Mouse (Mus musculus) layer of hippocampus, adult 2 months (tissue): ENCODE measurements around the gene Meis2. TPM values are rescaled to one million over a fixed set of nuclear protein-coding genes. Genes with fewer than 3 reads are reported as not detected.
A peak's percentile ranks its signal among the peaks of the same experiment; 100 is the strongest.

Experiments used
- DNase-seq, 2 experiments: peaks; one replicate each; pipeline ENCODE4 v3.0.0; 2022; ENCODE audit warnings: low spot score in 2 of 2
- H3K27ac ChIP-seq: fragments of 200-600 bp; 2 replicates; pipeline ENCODE4 v1.8.1; 2022
- H3K4me3 ChIP-seq: fragments of 200-600 bp; 2 replicates; pipeline ENCODE4 v1.8.1; 2022; ENCODE audit warnings: mild to moderate bottlenecking
- CTCF ChIP-seq: fragments of 200-600 bp; conservative IDR thresholded peaks from 2 replicates; pipeline ENCODE4 v1.8.1; 2022; ENCODE audit warnings: antibody characterized with exemption, mild to moderate bottlenecking, moderate library complexity
- total RNA-seq, 2 experiments: library from RNA; stranded (reverse); gene quantifications; 2 replicates each; pipeline ENCODE4 v1.2.3; 2021

The Meis2 gene
- total RNA-seq, 2 experiments from 2014 or later = 43.2 to 45.9 TPM

DNA sequence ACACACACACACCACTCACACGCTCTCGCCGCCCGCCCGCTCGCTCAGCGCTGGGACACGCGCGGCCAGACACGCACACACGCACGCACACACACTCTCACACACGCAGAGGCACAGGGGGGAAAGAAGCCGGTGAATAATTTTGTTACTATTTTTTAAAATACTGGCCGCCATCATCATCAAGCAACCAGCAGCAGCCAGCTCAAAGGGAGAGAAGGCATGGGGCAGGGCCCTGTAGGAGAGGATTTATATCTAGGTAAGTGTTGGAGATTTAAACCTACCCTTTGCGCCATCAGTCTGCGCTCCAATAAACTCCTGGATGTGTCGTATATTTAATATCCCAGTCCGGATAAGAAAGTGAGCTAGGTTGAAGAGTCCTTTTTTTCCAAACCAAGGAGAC, 1.1 kb downstream of the Meis2 start:
- Histone ChIP-seq H3K27ac (peak overlapping the region; percentile 61; the same call in 1 of the 2 replicates), H3K4me3 (peak overlapping the region; percentile 64)
- no peak for DNase-seq
- no peak for TF ChIP-seq CTCF

DNA sequence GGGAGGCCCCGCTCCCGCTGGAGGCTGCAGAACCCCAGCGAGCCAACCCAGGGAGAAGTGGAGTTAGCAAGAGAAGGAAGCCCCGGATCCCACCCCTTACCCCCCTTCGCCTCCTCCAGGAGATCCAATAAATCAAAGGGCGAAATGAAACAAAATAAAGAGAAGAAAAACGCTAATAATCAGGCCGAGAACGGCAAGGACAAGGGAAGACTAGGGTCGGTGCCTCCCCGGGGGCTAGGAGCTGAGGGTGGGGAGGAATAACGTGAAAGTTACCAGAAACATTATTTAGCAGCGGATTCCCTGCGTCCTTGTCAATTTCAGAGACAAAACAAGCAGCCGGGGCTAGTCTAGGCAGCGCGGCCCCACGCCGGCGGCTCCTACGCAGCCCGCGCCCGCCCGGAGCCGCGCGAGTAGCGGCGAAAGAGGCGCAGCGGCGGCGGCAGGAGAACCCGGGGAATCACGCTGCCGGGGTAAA, 1.8 kb downstream of the Meis2 start:
- Histone ChIP-seq H3K27ac (peak overlapping the region; percentile 91), H3K4me3 (peak overlapping the region; percentile 62)
- DNase-seq = no peak
- TF ChIP-seq CTCF = no peak; the same call in 1 of the 2 replicates

DNA sequence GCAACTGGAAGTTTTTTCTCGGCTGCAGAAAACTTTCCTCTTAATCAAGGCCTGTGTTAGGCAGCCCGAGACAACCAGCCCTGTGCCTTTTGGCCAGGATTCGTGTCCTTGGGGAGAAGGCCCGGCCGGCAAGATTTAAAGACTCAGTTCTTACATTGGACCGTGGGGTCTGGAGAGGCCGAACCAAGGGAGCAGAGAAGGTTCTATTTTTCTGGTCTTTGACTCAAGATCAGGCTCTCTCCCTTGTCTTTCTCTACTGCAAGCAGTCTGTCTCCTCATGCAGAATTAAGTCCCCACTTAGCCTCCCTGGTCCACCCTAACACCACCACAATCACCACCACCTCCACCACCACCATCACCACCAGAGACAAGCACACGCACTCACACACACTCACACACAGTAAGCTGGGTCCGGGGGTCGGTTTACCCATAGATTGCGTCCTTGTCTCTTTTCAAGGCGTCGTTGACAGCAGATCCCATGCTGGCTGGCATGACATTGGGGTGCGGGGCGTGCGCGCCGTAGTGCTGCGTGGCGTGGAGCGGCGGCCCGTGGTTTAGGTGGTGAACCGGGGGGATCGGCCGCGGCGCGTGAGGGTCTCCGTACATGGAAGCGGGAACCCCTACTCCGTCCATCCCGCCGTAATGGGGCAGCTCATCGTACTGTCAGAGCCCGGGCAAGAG, 2.7 kb downstream of the Meis2 start:
- Histone ChIP-seq H3K4me3 (peak overlapping the region; percentile 62), H3K27ac (peak overlapping the region; percentile 91)
- DNase-seq = no peak
- no peak for TF ChIP-seq CTCF

DNA sequence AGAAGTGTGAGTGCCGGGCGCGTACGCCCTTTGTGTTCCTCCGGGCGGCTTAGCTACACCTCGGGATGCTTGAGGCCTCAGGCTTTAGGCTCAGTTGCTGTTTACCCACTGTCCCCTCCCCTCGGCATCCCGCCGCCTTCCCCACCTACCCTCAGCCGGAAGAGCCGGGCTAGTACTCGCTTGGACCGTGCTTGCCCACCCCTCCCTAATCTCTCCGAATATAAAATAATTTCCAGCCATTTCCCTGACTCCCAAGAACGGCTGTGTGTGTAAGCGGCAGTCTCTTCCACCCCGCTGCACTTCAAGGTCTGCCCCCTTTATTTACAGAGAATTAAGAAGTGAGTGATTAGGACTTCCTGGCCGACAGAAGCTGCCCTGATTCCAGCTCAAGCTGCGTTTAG, 3.4 kb downstream of the Meis2 start:
- Histone ChIP-seq H3K4me3 (peak overlapping the region; percentile 62), H3K27ac (peak overlapping the region; percentile 91; the same call in 1 of the 2 replicates)
- no peak for DNase-seq
- TF ChIP-seq CTCF = no peak

DNA sequence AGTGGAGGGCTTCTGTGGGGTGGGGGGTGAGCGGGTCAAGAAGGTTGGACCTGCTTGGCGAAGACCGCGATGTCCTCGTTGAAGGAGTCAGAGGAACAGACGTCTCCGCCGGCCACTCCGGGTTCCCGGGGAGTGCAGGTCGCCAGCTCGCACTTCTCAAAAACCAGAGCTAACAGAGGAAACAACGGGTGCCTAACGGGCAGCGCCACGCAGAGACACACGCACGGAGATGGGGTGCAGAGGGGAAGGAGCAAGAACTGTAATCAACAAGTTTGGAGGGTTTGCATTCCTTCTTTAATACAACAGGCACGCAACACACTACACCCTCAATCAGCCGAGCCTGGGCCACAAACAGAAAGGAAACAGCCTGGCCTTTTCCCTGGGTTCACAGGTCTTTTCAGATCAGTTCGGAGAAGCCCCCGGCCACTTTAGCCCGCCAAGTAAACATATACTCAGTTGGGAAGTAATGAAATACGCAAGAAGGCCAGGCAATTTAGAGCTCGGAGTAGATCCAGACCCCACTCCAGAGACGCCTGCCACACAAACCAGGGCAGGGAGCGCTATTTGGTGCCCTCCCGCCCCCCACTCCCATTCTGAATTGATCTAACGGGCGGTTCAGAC, 4.1 kb downstream of the Meis2 start:
- TF ChIP-seq CTCF = no peak
- H3K4me3 ChIP-seq = peak overlapping the region; percentile 62
- peak overlapping the region; percentile 91 for H3K27ac ChIP-seq
- no peak for DNase-seq

DNA sequence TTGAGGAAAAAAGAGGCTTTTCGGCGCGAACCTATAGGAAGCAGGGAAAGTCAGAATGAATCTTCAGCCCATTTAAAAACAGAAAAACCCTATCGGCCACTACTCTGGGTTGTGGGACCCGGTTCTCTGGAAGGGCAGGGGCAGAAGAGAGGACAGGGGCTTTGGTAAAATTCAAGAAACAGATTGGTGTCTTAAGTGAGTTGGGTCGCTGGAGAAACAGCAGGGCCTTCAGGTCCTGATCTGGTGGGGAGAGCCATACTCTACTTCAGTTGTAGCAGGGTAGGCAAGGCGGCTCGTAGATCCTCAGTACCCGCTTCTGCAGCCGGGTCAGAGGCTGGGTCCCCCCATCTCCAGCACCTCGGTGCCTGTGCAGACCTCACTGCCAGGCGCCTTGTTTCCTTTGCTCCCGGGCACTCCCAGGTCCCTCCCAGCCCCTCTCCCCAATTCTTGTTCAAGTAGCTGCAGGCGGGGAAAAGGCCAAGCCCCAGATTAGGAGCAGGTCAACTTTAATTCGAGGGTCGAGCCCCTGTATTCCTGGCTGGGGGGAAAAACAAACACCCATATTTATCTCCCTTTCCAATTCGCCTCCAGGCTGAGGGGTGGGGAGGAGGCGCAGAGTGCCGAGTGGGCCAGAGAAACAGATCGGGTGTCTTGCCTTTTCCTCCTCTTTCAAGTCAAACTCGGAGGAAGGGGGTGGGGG, 4.8 kb downstream of the Meis2 start:
- Histone ChIP-seq H3K27ac (peak overlapping the region; percentile 91), H3K4me3 (peak overlapping the region; percentile 62)
- no peak for TF ChIP-seq CTCF
- DNase-seq = no peak

DNA sequence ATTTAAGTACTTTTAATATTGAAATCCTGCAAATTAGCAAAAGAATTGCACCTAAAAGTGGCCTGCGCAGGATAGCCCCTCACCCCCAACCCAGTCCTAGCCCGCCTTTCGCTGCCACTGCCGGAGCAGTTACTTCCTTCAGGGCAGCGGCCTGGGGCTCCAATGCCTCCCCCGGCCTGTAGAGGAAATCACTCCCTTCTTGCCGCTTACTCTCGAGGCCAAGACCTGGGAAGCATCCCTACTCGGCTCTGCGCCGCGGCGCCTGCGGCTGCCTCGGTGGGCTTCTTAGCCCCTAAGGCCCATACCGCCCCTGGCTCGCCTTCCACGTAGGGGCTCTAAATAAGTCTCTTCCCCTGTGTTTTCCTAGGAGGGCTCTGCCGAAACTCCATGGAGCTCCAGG, 5.4 kb downstream of the Meis2 start:
- Histone ChIP-seq H3K4me3 (peak overlapping the region; percentile 62), H3K27ac (peak overlapping the region; percentile 91)
- DNase-seq = no peak
- no peak; the same call in 1 of the 2 replicates for TF ChIP-seq CTCF

DNA sequence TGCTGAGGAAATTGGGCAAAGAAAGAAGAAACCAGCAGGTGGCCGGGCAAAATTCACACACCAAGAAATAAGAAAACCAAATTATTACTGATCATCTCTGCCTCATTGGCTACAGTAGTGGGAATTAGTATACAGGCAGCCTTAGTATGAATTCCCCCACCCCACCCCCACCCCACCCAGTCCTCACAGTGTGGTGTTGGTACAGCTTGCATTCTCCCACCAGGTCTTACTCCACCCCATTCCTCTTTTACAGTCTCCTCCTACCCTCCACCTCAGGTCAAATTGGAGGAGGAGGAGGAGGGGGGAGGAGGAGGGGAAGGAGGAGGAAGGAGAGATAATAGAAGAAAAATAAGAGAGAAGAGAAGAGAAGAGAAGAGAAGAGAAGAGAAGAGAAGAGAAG, 6.0 kb downstream of the Meis2 start:
- TF ChIP-seq CTCF = no peak
- DNase-seq = no peak
- Histone ChIP-seq H3K27ac (no peak overlapping the region), H3K4me3 (no peak overlapping the region)

DNA sequence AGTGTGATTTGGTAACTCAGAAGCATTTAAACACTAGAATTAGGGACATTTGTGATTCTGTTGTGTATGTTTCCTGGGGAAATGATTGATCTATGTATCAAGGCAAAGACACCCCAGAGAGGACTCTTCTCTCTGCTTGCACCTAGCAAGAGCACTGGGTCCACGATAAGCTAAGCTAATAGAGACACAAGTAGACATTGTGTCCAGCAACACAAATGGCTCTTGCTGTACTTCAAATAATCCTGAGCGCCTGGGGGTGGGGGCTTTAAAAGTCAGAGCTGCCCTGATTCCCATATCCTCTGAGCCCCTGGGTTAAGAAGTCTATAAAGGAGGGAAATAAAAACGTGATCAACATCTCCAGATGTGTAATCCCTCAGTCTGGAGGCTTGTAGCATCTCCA, 6.6 kb downstream of the Meis2 start:
- H3K27ac ChIP-seq = no peak overlapping the region
- no peak for DNase-seq
- no peak overlapping the region for H3K4me3 ChIP-seq
- no peak for TF ChIP-seq CTCF

DNA sequence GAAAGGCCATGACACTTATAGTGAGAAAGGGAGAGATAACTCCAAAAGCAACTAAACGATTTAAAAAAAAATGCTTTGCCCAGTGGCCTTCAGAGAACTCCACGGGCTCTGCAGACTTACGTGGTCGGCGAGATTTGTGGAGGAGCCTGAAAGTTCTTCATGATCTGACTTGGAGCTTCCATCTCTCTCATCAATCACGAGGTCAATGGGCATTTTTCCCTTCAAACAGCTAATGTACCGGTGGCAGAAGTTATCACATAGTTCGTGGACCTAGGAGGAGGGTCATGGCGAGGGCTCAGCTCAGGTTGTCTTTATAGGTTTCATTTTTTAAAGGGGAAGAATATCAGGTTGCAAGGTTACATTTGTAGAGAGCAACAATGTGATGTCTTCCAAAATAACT, 7.1 kb downstream of the Meis2 start:
- DNase-seq = no peak
- H3K27ac ChIP-seq = no peak overlapping the region
- no peak for TF ChIP-seq CTCF
- H3K4me3 ChIP-seq = no peak overlapping the region

DNA sequence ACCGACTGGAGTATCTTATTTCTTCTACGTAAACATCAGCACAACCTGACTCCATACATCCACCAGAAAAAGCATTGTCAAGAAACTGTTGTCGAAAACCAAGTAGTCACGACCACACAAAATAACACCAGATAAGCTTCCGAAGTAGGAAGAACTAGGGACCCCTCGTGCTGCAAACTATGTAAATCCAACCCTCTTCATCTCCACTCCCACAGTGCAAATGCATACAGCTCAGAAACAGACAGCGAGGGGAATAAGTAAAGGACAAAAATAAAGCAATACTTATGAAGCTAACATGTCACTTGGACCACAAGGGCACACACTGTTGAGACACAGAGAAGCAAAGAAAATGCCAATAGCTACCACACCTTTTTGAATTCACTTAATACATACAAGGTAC, 8.8 kb downstream of the Meis2 start:
- Histone ChIP-seq H3K27ac (no peak overlapping the region), H3K4me3 (no peak overlapping the region)
- TF ChIP-seq CTCF = no peak
- no peak for DNase-seq

DNA sequence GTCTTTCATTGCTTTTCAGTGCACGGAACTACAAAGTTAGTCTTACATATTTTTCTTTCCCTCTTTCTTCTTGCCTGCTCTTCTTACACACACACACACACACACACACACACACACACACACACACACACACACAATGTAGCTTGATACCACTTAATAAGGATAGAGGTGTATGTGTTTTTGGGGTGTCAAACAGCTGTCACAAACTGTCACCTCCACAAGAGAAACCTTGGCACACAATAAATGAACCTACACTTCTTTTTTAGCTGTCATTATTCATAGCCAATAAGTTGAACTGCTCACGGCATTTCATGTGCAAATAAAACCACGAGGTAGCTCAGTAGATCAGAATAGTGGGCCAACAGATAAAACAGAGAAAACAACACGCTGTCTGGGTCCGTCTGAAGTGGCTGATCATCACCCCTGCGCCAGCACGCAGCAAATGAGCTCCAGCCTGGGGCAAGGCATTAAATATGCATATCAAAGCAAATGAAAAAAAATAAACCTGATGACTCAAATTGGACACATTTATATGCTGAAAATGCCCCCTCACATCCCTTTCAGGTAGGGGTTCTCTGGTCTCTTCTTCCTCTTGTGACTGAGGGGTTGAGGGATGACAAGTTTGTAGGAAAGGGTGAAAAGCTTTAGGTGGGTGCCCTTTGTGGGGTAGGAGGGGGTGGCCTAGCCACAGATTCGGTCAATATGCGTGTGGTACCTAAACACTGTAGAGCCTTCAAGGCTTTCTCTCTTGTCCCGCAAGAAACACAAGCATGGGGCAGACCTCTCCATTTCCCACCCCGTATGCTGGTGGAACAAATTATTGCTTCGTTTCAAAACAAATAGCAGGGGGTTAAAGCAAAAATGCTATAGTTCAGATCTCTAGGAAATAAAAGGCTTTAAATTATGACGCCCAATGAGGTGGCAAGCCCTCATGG, 9.7 kb downstream of the Meis2 start:
- no peak for TF ChIP-seq CTCF
- H3K4me3 ChIP-seq = no peak overlapping the region
- no peak for DNase-seq
- no peak overlapping the region for H3K27ac ChIP-seq
